Mouse (Mus musculus) embryonic fibroblast, embryonic 13.5 days (primary cell): ENCODE data around the gene Arhgap28. TPM values are rescaled to one million over a fixed set of nuclear protein-coding genes. Genes with fewer than 3 reads are reported as not detected.

Experiments used
- H3K27ac ChIP-seq: 2 replicates; pipeline ENCODE4 v1.5.1; 2012; ENCODE audit warnings: low read length, control low read depth, inconsistent platforms; ENCODE audit not compliant: insufficient read depth
- H3K4me1 ChIP-seq: 2 replicates; pipeline ENCODE4 v1.6.1; 2011; ENCODE audit warnings: low read length; ENCODE audit not compliant: control insufficient read depth, insufficient read depth
- H3K4me3 ChIP-seq: 2 replicates; pipeline ENCODE4 v1.5.1; 2011; ENCODE audit warnings: mild to moderate bottlenecking, control low read depth, low read length; ENCODE audit not compliant: insufficient read depth
- CTCF ChIP-seq: IDR thresholded peaks from 2 replicates; pipeline ENCODE4 v1.5.1; 2011; ENCODE audit warnings: mild to moderate bottlenecking, control low read depth, low read length, moderate library complexity, borderline replicate concordance; ENCODE audit not compliant: insufficient read depth
- POLR2A ChIP-seq: IDR thresholded peaks from 2 replicates; pipeline ENCODE4 v1.6.1; 2011; ENCODE audit warnings: low read depth, mild to moderate bottlenecking, control low read depth, low read length, moderate library complexity
- polyA plus RNA-seq: library from polyadenylated mRNA; stranded (reverse); fragments of >200 nt; gene quantifications from 2 replicates; pipeline ENCODE4 v1.2.4, GENCODE M21; 2011; ENCODE audit warnings: low read depth; ENCODE audit not compliant: missing spikeins, insufficient read length

Gene Arhgap28
- polyA plus RNA-seq, 1 experiment: 39.2 TPM

DNA sequence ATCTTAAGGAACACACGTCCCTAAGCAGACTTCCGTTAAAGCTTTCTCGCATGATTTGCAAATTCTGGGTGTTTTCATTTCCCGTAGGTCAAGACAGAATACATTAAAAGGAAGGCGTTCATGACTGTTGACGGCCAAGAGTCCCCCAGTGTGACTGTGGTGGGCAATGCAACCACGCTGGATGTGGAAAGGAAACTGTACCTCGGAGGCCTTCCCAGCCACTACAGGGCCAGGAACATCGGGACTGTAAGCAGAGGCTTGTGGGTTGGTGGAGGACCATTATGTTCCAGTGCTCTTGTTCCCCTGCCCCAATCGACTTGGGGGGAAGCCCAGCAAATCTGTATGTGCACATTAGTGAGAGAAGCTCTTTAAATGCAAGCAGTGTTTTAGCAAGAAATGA lies 187.0 kb downstream of the Arhgap28 start:
- H3K4me3 ChIP-seq: no peak overlapping the region
- no peak overlapping the region for H3K27ac ChIP-seq
- no peaks in the 10 kb centered on the region for H3K4me1 ChIP-seq
- TF ChIP-seq CTCF (no peak), POLR2A (no peak)

DNA sequence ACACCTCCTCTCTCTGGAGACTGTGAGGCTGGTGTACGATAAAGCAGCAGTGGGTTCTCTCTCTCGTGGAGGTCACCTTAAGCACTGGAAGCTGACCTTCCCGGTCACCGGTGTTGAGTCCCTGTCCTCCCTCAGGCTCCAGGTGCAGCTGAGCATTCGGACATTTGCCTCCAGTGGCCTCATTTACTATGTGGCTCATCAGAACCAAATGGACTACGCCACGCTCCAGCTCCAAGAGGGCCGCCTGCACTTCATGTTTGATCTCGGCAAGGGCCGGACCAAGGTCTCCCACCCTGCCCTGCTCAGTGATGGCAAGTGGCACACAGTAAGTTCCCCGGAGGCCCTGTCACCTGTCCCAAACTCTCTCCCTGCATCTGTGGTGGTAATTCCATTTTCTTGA lies 188.2 kb downstream of the Arhgap28 start:
- Histone ChIP-seq H3K4me3 (no peak overlapping the region), H3K4me1 (no peaks in the 10 kb centered on the region), H3K27ac (no peak overlapping the region)
- TF ChIP-seq CTCF: no peak
- no peak for TF ChIP-seq POLR2A

DNA sequence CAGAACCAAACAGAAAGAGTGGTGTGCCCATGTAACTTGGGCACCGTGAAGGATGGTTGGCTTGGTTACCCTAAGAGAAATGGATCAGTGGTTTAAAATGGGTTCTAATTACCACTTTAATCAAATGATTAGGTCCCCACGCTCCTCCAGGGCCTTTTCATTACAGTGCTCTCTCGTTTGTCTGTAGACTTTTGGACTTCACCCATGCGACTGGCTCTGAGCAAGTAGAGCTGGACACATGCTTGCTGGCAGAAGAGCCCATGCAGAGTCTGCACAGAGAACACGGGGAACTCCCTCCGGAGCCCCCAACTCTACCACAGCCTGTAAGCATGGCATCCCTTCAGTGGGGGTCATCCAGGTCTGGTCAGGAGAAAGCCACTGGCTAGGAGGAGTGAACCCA lies 190.3 kb downstream of the Arhgap28 start:
- TF ChIP-seq POLR2A (no peak), CTCF (no peak)
- Histone ChIP-seq H3K27ac (no peak overlapping the region), H3K4me1 (no peaks in the 10 kb centered on the region), H3K4me3 (no peak overlapping the region)

DNA sequence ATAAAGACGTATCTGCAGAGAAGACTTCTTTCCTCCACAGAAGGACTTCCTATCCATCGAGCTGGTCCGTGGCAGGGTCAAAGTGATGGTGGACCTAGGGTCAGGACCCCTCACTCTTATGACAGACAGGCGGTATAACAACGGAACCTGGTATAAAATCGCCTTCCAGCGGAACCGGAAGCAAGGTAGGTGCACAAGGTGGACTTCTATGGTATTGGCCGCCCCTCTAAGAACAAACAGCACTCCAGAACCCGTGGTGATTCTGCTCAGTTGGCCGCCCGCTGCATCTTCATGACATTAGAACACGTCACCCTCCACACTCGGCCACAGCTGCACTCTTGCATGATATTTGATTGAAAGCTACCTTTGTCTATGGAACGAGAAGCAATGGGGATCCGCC lies 194.7 kb downstream of the Arhgap28 start:
- H3K4me3 ChIP-seq: no peak overlapping the region
- TF ChIP-seq POLR2A: no peak
- TF ChIP-seq CTCF: no peak

More for the DNA sequence above, 194.7 kb downstream of the Arhgap28 start:
- no peaks in the 10 kb centered on the region for H3K4me1 ChIP-seq
- no peak overlapping the region for H3K27ac ChIP-seq
